Mouse (Mus musculus) spleen, postnatal 10 days (tissue): ENCODE measurements at regions not wholly inside any gene's neighbourhood (a gene's known extent, or its start where the extent isn't known, plus 50 kb on each side); places are given as distances from the start of the nearest gene placed in this dataset.

ENCODE experiments used
- DNase-seq, 2 experiments: peaks; one replicate each; pipeline ENCODE4 v3.0.0; 2021 to 2022; ENCODE audit warnings: low spot score in 2 of 2

DNA sequence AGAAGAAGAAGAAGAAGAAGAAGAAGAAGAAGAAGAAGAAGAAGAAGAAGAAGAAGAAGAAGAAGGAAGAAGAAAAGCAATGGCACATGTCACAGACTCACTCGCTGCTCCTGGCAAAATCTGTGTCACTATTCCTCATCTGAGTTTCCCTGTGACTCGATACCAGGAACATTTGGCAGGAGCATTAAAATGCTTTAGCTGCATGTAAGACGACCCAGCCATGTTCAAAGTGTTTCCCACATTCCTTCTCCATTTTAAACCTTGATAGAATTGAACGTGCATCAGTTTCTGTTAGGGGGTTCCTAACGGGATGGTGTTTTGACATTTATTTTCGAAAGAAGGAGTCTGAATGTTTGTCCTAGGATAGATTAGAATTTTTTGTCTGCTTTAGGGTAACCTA is 51.2 kb upstream of the Pja2 start:
- no peak for DNase-seq

DNA sequence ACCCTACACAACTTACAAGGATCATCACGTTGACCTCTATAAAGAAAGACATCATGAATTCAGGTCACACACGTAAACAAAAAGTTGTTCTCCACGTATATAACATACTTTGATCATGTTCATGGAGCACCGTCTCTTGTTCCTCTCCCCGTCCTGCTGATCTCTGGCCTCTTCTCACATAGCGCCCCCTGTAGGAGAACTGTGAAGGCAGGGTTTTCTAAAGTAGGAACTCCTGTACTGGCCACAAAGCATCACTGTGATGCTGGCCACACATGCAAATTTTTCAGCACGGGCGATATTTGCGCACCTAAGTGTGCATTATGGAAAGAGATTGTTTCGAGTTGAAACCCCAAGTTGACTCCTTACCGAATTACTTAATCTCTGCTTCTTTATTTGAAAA is 51.9 kb upstream of the Pja2 start:
- no peak for DNase-seq

GRCm38 (mm10) chr17:64390349-64390748 is 58.6 kb upstream of the Pja2 start:
- DNase-seq, result no peak

DNA sequence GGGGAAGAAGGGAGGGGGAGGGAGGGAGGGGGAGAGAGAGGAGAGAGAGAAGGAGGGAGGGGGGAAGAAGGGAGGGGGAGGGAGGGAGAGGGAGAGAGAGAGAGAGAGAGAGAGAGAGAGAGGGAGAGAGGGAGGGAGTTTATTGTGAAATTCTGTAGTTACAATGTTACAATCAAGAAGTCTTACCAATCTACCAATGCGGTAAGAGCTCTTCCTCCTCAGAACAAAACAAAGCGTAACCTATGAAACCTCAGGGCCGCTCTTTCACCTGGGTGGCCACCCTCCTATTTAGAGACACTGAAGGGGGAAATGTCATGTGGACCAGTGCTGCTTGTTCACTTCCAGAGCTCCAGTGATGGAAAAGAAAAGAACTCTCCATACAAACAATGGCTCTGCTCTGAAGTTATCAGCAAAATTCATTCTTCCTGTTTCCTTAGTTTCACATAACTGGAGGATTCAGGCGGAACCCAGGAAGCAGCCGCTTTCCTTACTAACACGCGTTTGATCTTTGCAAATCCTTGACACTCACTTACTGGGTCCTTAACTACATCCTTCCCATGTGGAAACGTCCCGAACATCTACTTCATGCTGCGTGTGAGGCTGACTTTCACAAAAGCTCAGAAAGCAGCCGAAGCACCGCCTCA is 65.7 kb upstream of the Pja2 start:
- DNase-seq, result no peak

- no peak for DNase-seq
Observed at GRCm38 (mm10) chr17:64398114-64398692, 66.5 kb upstream of the Pja2 start.

GRCm38 (mm10) chr17:64398708-64399107 is 67.0 kb upstream of the Pja2 start:
- DNase-seq, result no peak

DNA sequence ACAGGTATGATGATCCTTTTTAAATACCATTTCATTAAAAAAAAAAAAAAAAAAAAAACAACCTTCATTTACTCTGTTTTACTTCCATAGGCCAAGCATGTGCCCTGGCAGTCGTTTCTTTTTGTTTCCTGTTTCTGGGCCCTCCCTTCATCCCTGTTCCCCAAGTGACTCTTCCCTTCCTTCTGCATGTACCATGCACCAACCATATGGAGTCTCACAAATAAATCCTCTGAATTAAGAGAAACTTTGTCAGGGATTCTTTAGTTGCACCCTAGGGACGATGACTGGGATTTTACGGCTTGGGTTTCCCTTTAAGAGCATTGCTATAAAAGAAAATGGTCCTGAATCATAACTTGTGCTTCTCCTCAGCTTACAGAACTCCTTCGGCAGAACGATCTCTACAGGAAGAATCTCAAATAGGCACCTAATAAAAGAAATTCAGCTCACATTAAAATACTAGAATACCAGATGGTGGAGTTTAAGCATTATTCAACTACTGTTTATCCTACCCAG is 75.1 kb upstream of the Pja2 start:
- no peak for DNase-seq

- no peak for DNase-seq
Observed at GRCm38 (mm10) chr17:64407255-64408011, 75.7 kb upstream of the Pja2 start.

DNA sequence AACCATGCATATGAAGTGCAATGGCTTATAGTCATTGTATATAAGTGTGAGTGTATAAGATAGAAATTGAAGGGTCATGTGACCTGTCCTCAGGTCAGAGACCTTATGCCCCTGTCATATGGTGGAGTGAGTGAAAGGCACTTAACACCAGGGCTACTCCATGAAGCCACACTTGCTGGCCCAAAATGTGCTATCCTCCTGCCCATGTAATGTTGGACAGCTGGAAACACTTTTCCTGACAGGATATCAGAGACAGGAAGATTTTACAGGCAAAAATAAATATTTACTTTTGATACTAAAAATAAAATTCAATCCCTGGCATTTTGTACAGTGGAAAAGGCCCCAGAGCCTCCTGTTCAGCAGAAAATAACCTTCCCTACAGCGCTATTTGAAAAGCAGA is 94.1 kb upstream of the Pja2 start:
- DNase-seq, result no peak

DNA sequence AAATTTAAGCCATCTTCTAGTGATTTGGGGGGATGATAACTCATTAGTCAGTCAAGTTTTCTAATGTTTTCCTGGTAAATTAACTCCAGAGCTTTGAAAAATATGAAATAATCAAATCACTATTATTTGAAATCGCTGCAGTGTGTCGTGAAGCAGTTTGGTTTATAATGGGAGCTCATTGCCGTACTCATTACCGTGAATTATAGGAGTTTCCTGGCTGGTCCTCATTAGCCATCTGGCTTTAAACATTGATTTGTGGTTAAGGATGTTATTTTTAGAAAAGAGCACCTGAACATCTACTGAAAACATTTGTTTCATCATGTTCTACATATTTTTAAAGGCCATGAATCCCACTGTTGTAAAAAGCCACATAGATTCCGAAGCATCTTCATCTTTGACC is 94.8 kb upstream of the Pja2 start:
- DNase-seq, result no peak

- no peak for DNase-seq
Observed at GRCm38 (mm10) chr17:64439571-64439970, 107.9 kb upstream of the Pja2 start.

DNA sequence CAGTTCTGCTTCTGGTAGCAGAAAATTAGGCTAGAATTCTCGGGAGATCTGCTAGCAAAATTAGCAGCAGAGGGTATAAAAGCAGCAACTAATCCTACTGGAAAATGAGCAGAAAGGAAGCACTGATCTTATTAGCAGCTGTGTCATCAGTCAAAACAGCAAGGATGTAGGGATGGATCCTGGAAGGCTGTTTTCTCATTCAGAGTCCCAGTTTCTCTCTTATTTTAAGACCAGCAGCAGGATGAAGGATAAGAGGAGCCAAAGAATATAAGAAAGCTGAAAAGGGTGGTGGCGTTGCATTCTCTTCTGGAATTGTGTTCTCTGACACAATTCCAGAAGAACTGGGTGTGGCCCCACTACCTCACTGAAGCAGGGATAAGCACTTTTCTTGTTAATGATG is 123.0 kb upstream of the Pja2 start:
- no peak for DNase-seq

- no peak for DNase-seq
Observed at GRCm38 (mm10) chr17:64466273-64466672, 134.3 kb upstream of the Man2a1 start.

GRCm38 (mm10) chr17:64466746-64467145 is 133.8 kb upstream of the Man2a1 start:
- DNase-seq, result no peak

GRCm38 (mm10) chr17:64467297-64467696 is 133.2 kb upstream of the Man2a1 start:
- no peak for DNase-seq

DNA sequence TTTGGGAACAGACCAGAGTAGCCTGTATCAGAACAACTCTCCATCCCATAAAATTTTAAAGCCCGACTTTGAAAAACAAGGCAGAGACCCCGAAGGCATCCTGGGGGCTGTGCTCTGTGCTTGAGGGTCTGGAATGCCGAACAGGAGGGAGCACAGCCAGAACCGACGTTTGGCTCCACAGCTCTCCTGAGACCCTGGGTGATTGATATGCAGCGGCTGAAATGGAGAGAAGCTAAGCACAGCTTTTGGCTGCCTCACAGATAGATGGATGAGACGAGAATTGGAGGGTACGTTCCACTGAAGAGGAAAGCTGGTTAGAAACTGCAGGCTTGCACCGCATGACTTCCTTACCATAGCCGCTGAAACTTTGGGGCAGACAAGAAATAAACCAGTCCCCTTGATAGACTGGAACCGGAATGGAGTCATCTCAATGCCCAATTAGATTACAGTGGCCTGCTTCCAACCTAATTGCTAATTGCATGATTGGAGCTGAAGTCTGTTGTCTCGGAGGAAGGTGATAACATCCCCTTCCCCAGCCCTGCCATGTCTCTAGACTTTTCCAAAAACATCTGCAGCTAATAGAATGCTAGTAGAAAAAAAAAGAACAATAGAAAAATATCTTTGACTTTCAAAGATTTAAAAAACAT is 130.7 kb upstream of the Man2a1 start:
- no peak for DNase-seq

GRCm38 (mm10) chr17:64480607-64481038 is 119.9 kb upstream of the Man2a1 start:
- no peak for DNase-seq

DNA sequence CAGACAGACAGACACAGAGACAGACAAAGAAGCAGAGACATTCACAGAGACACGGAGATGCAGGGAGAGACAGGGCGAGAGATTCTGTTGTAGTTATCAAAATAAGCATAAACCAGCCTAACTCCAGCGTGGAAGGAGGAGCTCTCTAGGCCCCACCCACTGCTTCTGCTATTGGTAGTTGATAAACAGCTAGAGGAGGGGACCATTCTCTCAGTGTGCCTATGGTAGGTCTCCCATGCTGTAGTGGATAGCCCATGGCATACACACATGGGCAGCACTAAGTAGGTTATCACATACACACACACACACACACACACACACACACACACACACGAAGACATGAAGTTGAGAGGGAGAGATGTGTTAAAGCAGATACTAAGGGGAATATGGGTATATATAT is 115.7 kb upstream of the Man2a1 start:
- no peak for DNase-seq

DNA sequence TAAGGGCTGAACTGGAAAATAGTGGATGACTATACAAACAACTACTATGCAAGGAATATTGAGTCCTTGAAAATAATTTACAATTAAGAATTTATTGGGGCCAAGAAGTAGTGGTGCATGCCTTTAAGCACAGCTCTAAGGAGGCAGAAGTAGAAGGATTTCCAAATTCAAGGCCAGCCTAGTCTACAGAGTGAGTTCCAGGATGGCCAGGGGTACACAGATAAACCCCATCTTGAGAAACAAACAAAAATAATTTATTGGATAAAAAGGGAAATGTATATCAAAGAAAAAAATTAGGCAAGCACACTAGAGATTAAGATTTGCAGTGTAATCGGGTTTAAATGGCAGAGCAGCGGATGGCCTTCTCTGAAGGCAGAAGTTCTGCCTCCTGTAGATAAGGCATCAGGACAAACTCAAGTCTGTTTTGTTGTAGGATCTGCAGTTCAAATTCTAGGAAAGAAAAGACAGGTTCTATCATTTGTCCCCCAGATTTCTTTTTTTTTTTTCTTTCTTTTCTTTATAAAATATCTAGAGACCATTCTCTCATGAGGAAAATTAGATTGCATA is 110.7 kb upstream of the Man2a1 start:
- DNase-seq, result no peak

DNA sequence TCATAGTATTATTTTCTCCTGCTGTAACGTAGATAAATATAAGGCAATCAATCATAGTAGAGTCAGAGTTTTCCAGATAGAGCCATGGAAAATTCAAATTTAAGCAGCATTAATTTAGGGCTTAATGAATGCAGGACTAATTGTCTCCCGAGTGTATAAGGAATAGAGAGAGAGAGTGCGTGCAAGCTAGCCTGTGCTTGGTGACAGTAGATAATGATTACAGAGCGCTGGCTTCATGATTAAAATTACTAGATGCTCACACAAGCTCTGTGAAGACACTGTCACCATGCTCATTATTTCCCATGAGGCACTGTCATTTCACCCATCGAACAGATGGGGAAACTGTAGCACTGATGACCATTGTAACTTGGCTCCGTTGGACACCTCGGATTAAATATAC is 109.9 kb upstream of the Man2a1 start:
- DNase-seq, result no peak

GRCm38 (mm10) chr17:64491922-64492353 is 108.6 kb upstream of the Man2a1 start:
- DNase-seq, result no peak
